Mouse (Mus musculus) left cerebral cortex, adult 9 months (tissue): ENCODE measurements around the gene Cul4b.
"Not testable (repeated sequence)": the region's sequence is repeated elsewhere in the genome, so short reads cannot be mapped to it uniquely, and the experiment has no call there.

ENCODE experiments used
- DNase-seq, 2 experiments: peaks; one replicate each; pipeline ENCODE4 v3.0.0; 2022; ENCODE audit warnings: low spot score in 2 of 2

The Cul4b gene

DNA sequence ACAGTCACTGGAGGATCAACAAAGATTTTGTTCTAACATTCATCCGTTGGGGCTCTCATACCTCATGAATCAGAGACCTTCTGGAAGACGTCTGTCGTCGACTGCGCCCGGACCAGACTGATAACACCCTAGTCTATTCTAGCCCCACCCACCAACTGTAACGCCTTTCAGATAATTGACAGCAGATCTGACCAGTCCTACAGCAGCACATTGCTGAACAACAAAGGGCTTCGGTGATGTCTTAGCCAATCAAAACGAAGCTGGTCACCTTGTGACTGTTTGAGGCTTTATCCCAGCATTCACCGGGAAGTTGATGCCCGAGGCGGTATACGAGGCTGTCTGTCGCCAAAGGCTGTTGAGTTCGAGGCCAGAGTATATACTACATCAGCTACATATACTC lies at the start of gene Cul4b:
Cul4b (minus strand) TSS at position 119 of the 400 bp plus-strand sequence.
- no peak for DNase-seq

DNA sequence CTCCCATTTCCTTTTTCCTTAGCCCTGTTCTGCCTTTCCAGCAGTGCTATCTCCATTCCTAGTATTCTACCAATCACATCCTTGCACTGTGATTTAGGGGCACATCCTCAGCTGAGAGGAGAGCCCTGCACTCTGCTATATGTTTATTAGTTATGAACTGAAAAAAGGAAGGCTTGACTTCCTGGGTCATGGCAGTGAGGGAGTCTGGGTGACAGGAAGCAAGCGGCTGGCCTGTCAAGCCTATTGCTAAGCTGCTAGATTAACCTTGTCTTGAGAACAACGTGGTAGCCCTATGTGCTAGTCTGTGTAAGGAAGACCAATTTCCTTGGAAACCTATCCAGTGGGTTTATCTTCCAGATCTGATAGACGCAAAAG lies 25.0 kb upstream of the Cul4b start:
- DNase-seq, result peak in 1 of 2 experiments; percentile 21

DNA sequence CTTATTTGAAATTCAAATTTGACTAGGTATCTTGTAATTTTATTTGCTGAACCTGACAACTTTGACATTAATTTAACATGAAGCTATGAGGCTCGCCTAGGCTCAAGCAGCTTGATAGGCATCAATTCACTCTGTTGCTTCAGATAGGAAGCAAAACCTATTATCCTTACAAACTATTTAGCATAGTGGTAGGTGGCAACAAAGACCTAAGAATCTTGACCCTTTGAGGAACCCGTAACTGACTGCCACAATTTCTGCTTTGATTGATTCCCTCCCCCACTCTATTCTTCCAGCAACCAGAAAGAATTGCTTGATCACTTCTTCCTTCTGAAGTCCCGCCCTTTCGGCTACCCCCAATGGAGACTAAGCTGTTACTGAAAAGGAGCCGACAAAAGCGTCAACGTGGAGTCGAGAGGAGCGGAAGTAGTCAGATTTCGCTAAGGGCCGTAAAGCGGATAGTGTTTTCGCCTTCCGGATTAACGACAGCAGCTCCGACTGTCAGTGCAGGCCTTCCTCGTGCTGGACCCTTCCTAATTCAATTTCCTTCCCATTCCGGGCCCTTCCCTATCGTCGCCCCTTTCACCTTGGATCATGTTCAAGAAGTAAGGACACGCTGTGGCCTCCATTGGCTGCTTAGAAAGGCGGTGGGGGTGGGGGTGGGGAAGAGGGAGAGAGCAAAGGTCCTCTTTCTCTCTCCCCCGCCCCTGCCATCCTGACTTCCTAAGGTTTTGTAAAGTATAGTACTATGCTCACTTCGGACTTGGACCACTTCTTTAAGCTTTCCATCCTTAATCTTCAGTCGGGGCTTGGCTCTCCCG lies 24.4 kb upstream of the Cul4b start, which contains the start of gene Mcts1:
Mcts1 (plus strand) TSS at position 402 of the 818 bp plus-strand sequence.
- DNase-seq, result peak; percentile 81 to 85

DNA sequence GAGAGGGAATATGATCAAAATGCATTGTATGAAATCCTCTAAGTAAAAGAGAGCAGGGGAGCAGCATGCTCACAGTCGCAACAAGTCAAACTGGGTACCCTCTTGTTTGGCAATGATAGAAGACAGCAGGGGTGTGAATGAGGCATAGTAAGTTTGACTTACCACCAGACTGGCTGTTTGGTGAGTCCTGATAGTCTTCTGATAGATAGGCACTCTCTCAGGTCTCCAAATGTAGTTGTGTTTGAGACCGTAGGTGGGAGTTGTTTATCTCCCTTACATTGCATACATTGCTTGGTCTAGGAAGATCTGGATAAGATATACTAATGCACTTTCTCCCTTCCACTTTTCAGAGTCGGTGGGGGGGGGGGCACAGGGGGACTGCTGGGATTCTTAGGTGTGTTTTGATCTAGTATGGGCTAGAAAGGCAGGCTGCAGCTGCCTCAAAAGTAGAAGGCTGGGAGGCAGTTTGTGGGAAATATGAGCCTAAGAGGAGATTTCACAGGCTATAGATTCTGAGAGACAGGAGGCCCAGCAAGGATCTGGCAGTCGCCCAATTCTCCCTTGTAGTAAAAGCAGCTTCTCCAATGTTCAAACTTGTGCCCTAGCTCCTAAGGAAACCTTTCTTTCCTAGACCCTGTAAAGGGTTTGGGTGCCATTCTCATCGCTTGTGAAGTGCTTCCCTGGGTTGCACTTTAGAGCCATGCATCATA lies 17.3 kb upstream of the Cul4b start:
- DNase-seq, result no peak

- no peak for DNase-seq
Observed at GRCm38 (mm10) chrX:38591749-38592148, 15.8 kb upstream of the Cul4b start.

GRCm38 (mm10) chrX:38589827-38590226 lies 13.8 kb upstream of the Cul4b start:
- DNase-seq, result no peak

GRCm38 (mm10) chrX:38583261-38583660 lies 7.3 kb upstream of the Cul4b start:
- DNase-seq, result no peak

GRCm38 (mm10) chrX:38581140-38581539 lies 5.1 kb upstream of the Cul4b start:
- no peak for DNase-seq

DNA sequence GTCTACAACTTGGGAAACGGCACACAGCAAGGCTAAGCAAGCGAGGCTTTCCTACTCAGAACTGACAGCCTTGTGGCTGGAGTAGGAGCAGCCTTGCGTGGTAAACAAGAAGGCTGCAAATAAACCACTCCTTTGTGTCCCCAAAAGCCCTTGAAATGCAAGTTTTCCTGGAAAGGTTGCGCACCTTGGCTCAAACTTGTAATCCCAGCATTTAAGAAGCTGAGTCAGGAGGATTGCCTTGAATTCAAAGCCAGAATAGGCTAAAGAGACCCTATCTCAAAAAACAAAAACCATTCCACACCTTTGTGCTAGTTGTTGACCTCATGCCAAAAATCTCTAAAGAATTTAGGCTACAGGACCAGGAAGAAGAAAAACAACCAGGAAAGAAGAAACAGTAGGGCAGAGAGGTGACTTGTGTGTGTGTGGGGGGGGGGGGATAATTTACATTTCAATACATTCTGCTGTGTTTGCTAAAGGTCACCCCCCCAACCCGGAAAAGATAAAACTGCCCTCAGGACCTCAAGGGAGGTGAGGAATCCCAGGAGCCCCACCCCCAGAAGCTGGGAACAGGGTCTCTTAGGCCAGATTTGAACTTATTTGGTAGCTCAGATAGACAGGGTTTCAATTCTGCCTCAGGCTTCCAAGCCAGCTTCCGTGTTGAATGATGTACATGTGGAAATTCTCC lies 9.3 kb downstream of the Cul4b start:
- no peak for DNase-seq

- no peak for DNase-seq
Observed at GRCm38 (mm10) chrX:38565176-38565542, 10.8 kb downstream of the Cul4b start.

DNA sequence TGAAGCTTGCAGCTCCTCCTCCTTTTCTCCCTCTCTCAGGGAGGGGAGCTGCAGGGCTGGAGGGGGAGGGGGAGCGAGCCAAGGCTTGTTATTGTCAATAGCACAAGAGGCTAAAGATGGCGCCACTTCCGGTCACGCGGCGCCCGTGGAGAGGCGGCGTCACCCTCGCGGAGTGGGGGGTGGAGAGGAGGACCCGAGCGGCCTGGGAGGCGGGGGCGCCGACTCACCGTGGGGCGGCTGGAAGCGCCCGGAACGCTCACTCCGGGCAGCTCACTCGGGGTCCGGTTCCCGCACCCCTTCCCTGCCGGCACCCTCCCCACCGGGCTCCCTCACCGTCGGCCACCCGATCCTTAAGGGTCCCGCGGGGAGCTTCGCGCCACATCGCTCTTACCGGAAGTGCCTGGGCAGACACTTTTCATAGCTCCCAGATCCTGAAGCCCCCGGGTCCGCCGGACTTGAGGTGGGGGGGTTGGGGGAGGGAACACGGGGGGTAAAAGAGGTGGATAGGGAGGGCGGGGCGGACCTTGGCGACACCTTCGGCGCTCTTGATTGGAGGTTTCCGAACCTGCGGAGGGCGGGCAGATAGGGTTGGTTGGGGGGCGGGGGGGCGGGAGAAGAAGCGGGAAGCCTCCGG lies 11.3 kb downstream of the Cul4b start:
- DNase-seq, result peak; percentile 80 to 89

DNA sequence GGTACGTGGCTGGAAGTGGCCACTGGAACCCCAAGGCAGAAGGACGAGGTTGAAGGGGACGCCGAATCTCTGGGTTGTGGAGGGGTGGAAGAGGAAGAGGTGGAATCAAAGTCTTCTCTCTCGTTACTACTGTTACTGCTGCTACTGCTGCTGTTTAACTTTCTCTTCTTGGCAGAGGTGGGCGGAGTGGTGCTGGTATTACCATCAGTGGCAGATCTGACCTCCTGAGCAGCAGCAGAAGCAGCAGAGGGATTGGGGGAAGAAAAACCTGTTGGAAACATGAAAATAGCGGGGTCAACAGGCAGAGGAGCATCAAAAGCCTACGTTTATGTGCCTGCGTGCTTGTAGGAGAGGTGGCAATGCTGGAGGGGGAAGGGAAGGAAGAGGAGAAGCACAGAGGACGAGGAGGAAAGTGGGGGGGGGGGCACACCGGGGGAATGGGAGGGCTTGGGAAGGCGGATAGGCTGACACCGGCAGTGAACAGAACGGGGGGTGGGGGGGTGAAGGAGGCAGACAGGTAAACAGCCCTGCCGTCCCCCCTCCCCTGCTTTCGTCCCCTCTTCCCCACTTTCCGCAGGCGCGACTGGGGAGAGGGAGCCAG lies 12.0 kb downstream of the Cul4b start:
- peak in 1 of 2 experiments; percentile 26 for DNase-seq

DNA sequence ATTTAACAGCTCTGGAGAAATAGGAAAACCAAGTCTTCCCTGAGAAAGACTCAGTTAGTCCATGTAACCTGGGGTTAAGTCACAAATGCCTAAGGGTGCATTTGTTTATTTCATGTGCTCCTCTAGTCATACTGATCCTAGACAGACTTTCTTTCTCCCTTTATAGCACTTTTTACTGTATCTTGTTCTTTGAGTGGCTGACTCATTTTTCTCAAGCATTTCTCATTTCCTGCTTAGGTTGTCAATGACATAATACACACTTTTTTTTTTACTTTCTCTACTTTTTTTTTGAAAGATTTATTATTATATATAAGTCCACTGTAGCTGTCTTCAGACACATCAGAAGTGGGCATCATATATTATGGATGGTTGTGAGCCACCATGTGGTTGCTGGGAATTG lies 22.7 kb downstream of the Cul4b start:
- DNase-seq, result no peak

- DNase-seq, result peak in 1 of 2 experiments; percentile 8
Observed at GRCm38 (mm10) chrX:38514556-38514955, 61.4 kb downstream of the Cul4b start.

DNA sequence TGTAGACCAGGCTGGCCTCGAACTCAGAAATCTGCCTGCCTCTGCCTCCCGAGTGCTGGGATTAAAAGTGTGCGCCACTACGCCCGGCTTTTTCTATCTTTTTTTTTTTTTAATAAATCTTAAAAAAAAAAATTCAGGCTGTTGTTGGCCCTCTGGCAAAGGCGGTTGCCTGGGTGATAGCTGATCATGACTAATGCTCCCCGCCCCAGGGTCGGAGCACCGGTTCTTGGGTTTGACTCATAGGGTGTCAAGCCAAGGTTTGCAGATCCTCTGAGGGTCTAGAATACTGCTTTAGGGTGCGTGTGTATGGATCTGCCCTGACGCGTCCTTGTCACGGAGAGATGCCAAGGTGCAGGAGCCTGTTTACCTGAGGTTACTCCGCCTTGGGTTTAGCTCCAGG lies 71.2 kb downstream of the Cul4b start:
- no peak for DNase-seq

- DNase-seq, result not testable (repeated sequence)
Observed at GRCm38 (mm10) chrX:38502182-38502581, 73.8 kb downstream of the Cul4b start.

DNA sequence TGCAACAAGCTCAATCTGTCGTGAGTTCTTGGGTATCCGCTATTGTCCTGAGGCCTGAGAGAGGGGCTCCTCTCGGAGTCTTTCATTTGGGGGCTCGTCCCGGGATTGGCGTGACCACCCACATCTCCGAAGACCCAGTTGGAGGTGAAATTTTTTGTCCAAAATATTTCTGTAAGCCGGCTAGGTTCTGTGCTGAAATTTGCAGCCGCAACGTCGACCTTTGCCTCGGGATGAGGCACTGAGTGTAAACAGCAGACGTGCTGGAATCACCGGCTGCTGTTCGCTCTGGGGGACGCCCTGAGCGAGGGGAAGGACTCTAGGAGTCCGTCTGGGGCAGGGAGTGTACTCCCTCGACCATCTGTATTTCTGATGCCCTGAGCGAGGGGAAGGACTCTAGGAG lies 90.5 kb downstream of the Cul4b start:
- DNase-seq, result not testable (repeated sequence)
